Mouse (Mus musculus) c-Kit-negative CD71-positive TER-119-positive erythroid progenitor cells, embryonic 14.5 days (primary cell): ENCODE measurements around the gene Lhx4.

Source experiments
- DNase-seq: peaks from one replicate; pipeline ENCODE4 v3.0.0-alpha.2; 2013; ENCODE audit warnings: low read depth, low spot score

Lhx4 gene

GRCm38 (mm10) chr1:155742411-155743363, 8.8 kb downstream of the Lhx4 start:
- no peak for DNase-seq

GRCm38 (mm10) chr1:155741988-155742387, 9.5 kb downstream of the Lhx4 start:
- DNase-seq: no peak

GRCm38 (mm10) chr1:155741378-155741945, 10.0 kb downstream of the Lhx4 start:
- no peak for DNase-seq

- DNase-seq: no peak
These were observed 10.7 kb downstream of the Lhx4 start for GRCm38 (mm10) chr1:155740622-155741377.

GRCm38 (mm10) chr1:155737809-155738383, 13.6 kb downstream of the Lhx4 start:
- no peak for DNase-seq

- no peak for DNase-seq
These were observed 14.3 kb downstream of the Lhx4 start for GRCm38 (mm10) chr1:155737017-155737808.

- DNase-seq: no peak
These were observed 15.2 kb downstream of the Lhx4 start for GRCm38 (mm10) chr1:155736096-155736825.

GRCm38 (mm10) chr1:155731156-155731555, 20.3 kb downstream of the Lhx4 start:
- no peak for DNase-seq

GRCm38 (mm10) chr1:155729113-155729795, 22.2 kb downstream of the Lhx4 start:
- DNase-seq: no peak

- no peak for DNase-seq
These were observed 23.7 kb downstream of the Lhx4 start for GRCm38 (mm10) chr1:155727830-155728229.

GRCm38 (mm10) chr1:155725876-155726275, 25.6 kb downstream of the Lhx4 start:
- DNase-seq: no peak

- no peak for DNase-seq
These were observed 27.2 kb downstream of the Lhx4 start for GRCm38 (mm10) chr1:155724301-155724700.

GRCm38 (mm10) chr1:155722185-155722584, 29.3 kb downstream of the Lhx4 start:
- no peak for DNase-seq

GRCm38 (mm10) chr1:155721443-155721842, 30.0 kb downstream of the Lhx4 start:
- DNase-seq: no peak

GRCm38 (mm10) chr1:155720006-155720405, 31.5 kb downstream of the Lhx4 start:
- DNase-seq: no peak

- no peak for DNase-seq
These were observed 32.6 kb downstream of the Lhx4 start for GRCm38 (mm10) chr1:155718851-155719250.

- DNase-seq: no peak
These were observed 34.2 kb downstream of the Lhx4 start for GRCm38 (mm10) chr1:155717301-155717700.

- DNase-seq: no peak
These were observed 36.1 kb downstream of the Lhx4 start for GRCm38 (mm10) chr1:155715366-155715765.

GRCm38 (mm10) chr1:155713306-155713705, 38.2 kb downstream of the Lhx4 start:
- DNase-seq: no peak

- DNase-seq: no peak
These were observed 47.3 kb downstream of the Lhx4 start for GRCm38 (mm10) chr1:155704182-155704581.
